Mouse (Mus musculus) olfactory bulb, adult 2 months (tissue): ENCODE measurements around the gene Mkln1.

ENCODE experiments used
- CTCF ChIP-seq: fragments of 200-500 bp; IDR thresholded peaks from 2 replicates; pipeline ENCODE4 v1.5.1; 2012; ENCODE audit warnings: low read depth, mild to moderate bottlenecking, low read length, moderate library complexity; ENCODE audit not compliant: insufficient read depth
- POLR2A ChIP-seq: fragments of 200-500 bp; IDR thresholded peaks from 2 replicates; pipeline ENCODE4 v1.6.1; 2012; ENCODE audit warnings: mild to moderate bottlenecking, low read depth, low read length, moderate library complexity; ENCODE audit not compliant: insufficient read depth

GRCm38 (mm10) chr6:31392871-31393270 lies 5.7 kb upstream of the Mkln1 start:
- TF ChIP-seq CTCF = no peak
- TF ChIP-seq POLR2A = no peak
